Comparison of ENCODE assay signal across 8 mouse cellular contexts in genomic region chr7:79391471-79391870, GRCm38 (mm10). TPM values are rescaled to one million over a fixed set of nuclear protein-coding genes. Genes with fewer than 3 reads are reported as not detected.
A peak's percentile ranks its signal among the peaks of the same experiment; 100 is the strongest.
DNase-seq lines count a peak whose midpoint lies in the region; ATAC-seq and TF ChIP-seq lines count a peak whose summit lies in the region.

No protein-coding gene starts in this region.

- TF ChIP-seq EP300 in heart, adult 2 months (IDR thresholded peaks at IDR 0.05; ENCODE audit: insufficient read depth, low read depth, low read length), result no peak

- H3K27me3 ChIP-seq in heart, adult 2 months (ENCODE audit: control insufficient read depth, insufficient read depth, low read length), result no peaks in the 10 kb centered on the region
- peaks cover 5% of the 10 kb centered on the region for H3K27me3 ChIP-seq in C2C12 (ENCODE audit: control insufficient read depth, insufficient read depth, insufficient read length)
- no peaks in the 10 kb centered on the region for H3K27me3 ChIP-seq in liver, embryonic 13.5 days

- peak overlapping the region; percentile 58 for H3K4me3 ChIP-seq in heart, adult 2 months
- H3K4me3 ChIP-seq in C2C12 (ENCODE audit: insufficient read depth, poor library complexity, severe bottlenecking), result peak overlapping the region; percentile 52
- peak overlapping the region; percentile 76 for H3K4me3 ChIP-seq in liver, embryonic 13.5 days (replicated peaks)

- H3K79me3 ChIP-seq in C2C12 (ENCODE audit: low read depth), result peaks cover 3% of the 10 kb centered on the region

- peak overlapping the region; percentile 90 for H3K4me2 ChIP-seq in liver, embryonic 13.5 days

- no peaks in the 10 kb centered on the region for H3K36me3 ChIP-seq in heart, adult 2 months (ENCODE audit: control insufficient read depth, insufficient read depth, low read length)
- no peaks in the 10 kb centered on the region for H3K36me3 ChIP-seq in C2C12 (ENCODE audit: control insufficient read depth, insufficient read depth)
- H3K36me3 ChIP-seq in liver, embryonic 13.5 days, result peaks cover 2% of the 10 kb centered on the region; the same call in 1 of the 2 replicates

- peak; percentile 7; the same call in 1 of the 2 replicates for ATAC-seq in erythroid progenitor cell, adult 5-6 weeks (replicated peaks; ENCODE audit: low FRiP score, poor library complexity, severe bottlenecking)
- no peak for ATAC-seq in liver, embryonic 13.5 days (ENCODE audit: low read depth)

- intact Hi-C loops in heart, adult 2 months (cut with DNase I), result no loop called here

- peak overlapping the region; percentile 34 for H3ac ChIP-seq in C2C12 (ENCODE audit: control insufficient read depth, insufficient read length, low read depth)

- peaks cover 1% of the 10 kb centered on the region; the same call in 1 of the 2 replicates for H3K4me1 ChIP-seq in heart, adult 2 months (ENCODE audit: control insufficient read depth, insufficient read depth, low read length)
- H3K4me1 ChIP-seq in liver, embryonic 13.5 days (replicated peaks), result peaks cover 21% of the 10 kb centered on the region

- no peak for DNase-seq in heart, adult 2 months
- no peak for DNase-seq in heart, postnatal 4 days
- no peak for DNase-seq in liver, embryonic 13.5 days
- DNase-seq in ovary, postnatal 36 days (ENCODE audit: low spot score), result no peak
- no peak for DNase-seq in gastrocnemius, adult 18-20 months (ENCODE audit: low spot score)
- no peak for DNase-seq in thymus, postnatal 10 days (ENCODE audit: low spot score in 2 of 2)

- no peak for TF ChIP-seq CTCF in heart, adult 2 months (IDR thresholded peaks at IDR 0.05)
- no peak for TF ChIP-seq CTCF in C2C12 (IDR thresholded peaks at IDR 0.05; ENCODE audit: control insufficient read depth, insufficient read depth, insufficient read length)

- WGBS in heart, adult 2 months, result 2% methylated on average over 3 of the region's 3 CpGs
- WGBS in liver, embryonic 13.5 days (ENCODE audit: insufficient replicate concordance), result 21% methylated on average over 3 of the region's 3 CpGs

- H3K79me2 ChIP-seq in heart, adult 2 months (replicated peaks; ENCODE audit: control insufficient read depth, insufficient read depth, low read length), result no peaks in the 10 kb centered on the region
- peaks cover 7% of the 10 kb centered on the region for H3K79me2 ChIP-seq in C2C12 (ENCODE audit: control insufficient read depth, insufficient read depth)

- peak overlapping the region; percentile 83 for H3K9ac ChIP-seq in heart, adult 2 months (ENCODE audit: low read depth, low read length)
- H3K9ac ChIP-seq in liver, embryonic 13.5 days, result peak overlapping the region; percentile 78

- TF ChIP-seq POLR2A in heart, adult 2 months (IDR thresholded peaks at IDR 0.05; ENCODE audit: insufficient read depth, low read depth, low read length), result no peak

- no peak overlapping the region; the same call in 1 of the 2 replicates for H3K27ac ChIP-seq in heart, adult 2 months
- H3K27ac ChIP-seq in liver, embryonic 13.5 days, result peak overlapping the region; percentile 89

- H3K9me3 ChIP-seq in liver, embryonic 13.5 days (replicated peaks), result no peaks in the 10 kb centered on the region

TF ChIP-seq in C2C12, 6 proteins besides CTCF, POLR2A, EP300 and RAD21:
- TF ChIP-seq CEBPB (IDR thresholded peaks at IDR 0.05; ENCODE audit: low read depth) (no peak), FOSL1 (IDR thresholded peaks at IDR 0.05; ENCODE audit: insufficient read depth, low read length, poor library complexity, severe bottlenecking) (no peak), MYOD1 (IDR thresholded peaks at IDR 0.05; ENCODE audit: control insufficient read depth, insufficient read length, low read depth) (no peak), MYOG (IDR thresholded peaks at IDR 0.05; ENCODE audit: control insufficient read depth, extremely low read depth, insufficient read length) (no peak), MAX (IDR thresholded peaks at IDR 0.05) (no peak), USF1 (IDR thresholded peaks at IDR 0.05; ENCODE audit: low read depth) (no peak)

RNA-seq across cellular contexts. Expression of gene Fanci, which starts 0.3 kb away (rescaled TPM):
- under 1 TPM; 0.08 to 0.34 TPM for total RNA-seq in heart, adult 2 months (2021)
- polyA plus RNA-seq in heart, adult 2 months (2012; rRNA removed), result 0.23 and 0.56 TPM in 2 replicates
- total RNA-seq in heart, postnatal 4 days (2021), result 1 to 10 TPM; 7.0 to 8.1 TPM
- 4.3 TPM for polyA plus RNA-seq in C2C12 (2012; fragmentation: generic; extraction: Trizol)
- 17.3 and 20.1 TPM in 2 replicates for total RNA-seq in erythroid progenitor cell, adult 5-6 weeks (2015; ENCODE audit: low replicate concordance)
- total RNA-seq in erythroid progenitor cell, adult 5-6 weeks (2017; ENCODE audit: low replicate concordance), result 30.4 and 63.0 TPM in 2 replicates
- 9.2 and 11.3 TPM in 2 replicates for polyA plus RNA-seq in liver, embryonic 13.5 days (2015; fragmentation: Nextera tagmentation; extraction: Ambion mirVana)
- not detected for total RNA-seq in gastrocnemius, adult 18-20 months (2021)

RNA-seq across cellular contexts. Expression of gene Rlbp1, which starts 4.6 kb away (rescaled TPM):
- not detected for total RNA-seq in heart, adult 2 months (2021)
- polyA plus RNA-seq in heart, adult 2 months (2012; rRNA removed), result not detected in 2 replicates
- not detected for total RNA-seq in heart, postnatal 4 days (2021)
- 0.04 TPM for polyA plus RNA-seq in C2C12 (2012; fragmentation: generic; extraction: Trizol)
- total RNA-seq in erythroid progenitor cell, adult 5-6 weeks (2015; ENCODE audit: low replicate concordance), result not detected in 2 replicates
- not detected in 2 replicates for total RNA-seq in erythroid progenitor cell, adult 5-6 weeks (2017; ENCODE audit: low replicate concordance)
- polyA plus RNA-seq in liver, embryonic 13.5 days (2015; fragmentation: Nextera tagmentation; extraction: Ambion mirVana), result 0.06 TPM in 1 of 2 replicates, not detected in the other
- not detected for total RNA-seq in gastrocnemius, adult 18-20 months (2021)

Comparison
In these comparisons a context has a peak if more than half of its experiments do, and no peak if none do; other contexts are left out.
1. RNA of gene Fanci, which starts 0.3 kb away (total RNA-seq): 17.3 to 63.0 TPM in erythroid progenitor cell, adult 5-6 weeks and 7.0 to 8.1 TPM in heart, postnatal 4 days; 0.08 to 0.34 TPM in heart, adult 2 months and not detected in gastrocnemius, adult 18-20 months; every median in the first group is over 4 times any median in the second.
2. Peak in every context shown above with its lines, with median percentiles within 50 percentile points of each other: H3K4me3 ChIP-seq.